Mouse (Mus musculus): ENCODE measurements around the gene Msln.

DNA sequence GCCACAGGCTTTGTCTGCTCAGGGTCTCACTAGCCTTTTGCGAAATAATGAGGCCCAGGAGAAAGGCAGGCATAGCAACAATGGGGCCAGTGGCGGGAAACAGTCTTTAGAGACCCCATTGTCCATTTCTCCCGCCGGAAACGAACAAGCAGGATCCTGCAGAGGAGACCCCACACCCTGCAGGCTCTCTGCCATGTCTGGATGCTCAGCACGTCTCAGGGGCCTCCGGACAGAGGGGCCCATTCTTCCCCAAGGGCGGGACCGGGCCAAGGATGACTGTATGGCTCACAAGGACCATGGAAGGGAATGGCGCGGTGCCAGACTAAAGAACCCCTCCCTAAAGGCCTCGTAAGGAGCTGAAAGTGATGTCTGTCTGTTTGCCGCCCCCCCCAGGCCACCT is 40.0 kb upstream of the Msln start:
- TF ChIP-seq CTCF (IDR thresholded peaks at IDR 0.05; ENCODE audit: insufficient read depth, low read length) (no peak), POLR2A (IDR thresholded peaks at IDR 0.05; ENCODE audit: borderline replicate concordance, extremely low read depth, low read depth, low read length) (no peak)
